In genomic region chr5:26007697-26008096, GRCm38 (mm10) we compare ENCODE assay signal across 26 mouse cellular contexts. TPM values are rescaled to one million over a fixed set of nuclear protein-coding genes. Genes with fewer than 3 reads are reported as not detected.
DNase-seq lines count a peak whose midpoint lies in the region; ATAC-seq lines count a peak whose summit lies in the region.
"Not testable (repeated sequence)": the region's sequence is repeated elsewhere in the genome, so short reads cannot be mapped to it uniquely, and the experiment has no call there.
"Had no signal": no experiment of that assay in that cellular context is flagged by ENCODE, and none has a peak within 500 bp of the region (broad histone marks: within the 10 kb centered on the region; RNA-seq: fewer than 3 reads in every experiment).

No protein-coding gene starts in this region.

- ATAC-seq in forebrain, embryonic 15.5 days (replicated peaks): peak; percentile 53; the same call in 1 of the 2 replicates
- not testable (repeated sequence) for ATAC-seq in hindbrain, embryonic 16.5 days; midbrain, embryonic 12.5 days (ENCODE audit: low FRiP score, low read depth)
- 0 out of 2 replicates have a peak, but pooled peaks have one; percentile 31 for ATAC-seq in monocyte, adult 5-6 weeks (replicated peaks; ENCODE audit: insufficient number of reproducible peaks, low FRiP score, low TSS enrichment, poor library complexity, severe bottlenecking)
- peak; percentile 23; the same call in 1 of the 2 replicates for ATAC-seq in stomach, embryonic 14.5 days (ENCODE audit: insufficient number of reproducible peaks, insufficient read depth, low FRiP score, low read depth)

- WGBS in forebrain, embryonic 15.5 days: 71% methylated on average over 7 of the region's 7 CpGs
- WGBS in hindbrain, embryonic 10.5 days: 61% methylated on average over 7 of the region's 7 CpGs
- 67% methylated on average over 6 of the region's 7 CpGs for WGBS in hindbrain, embryonic 16.5 days
- WGBS in midbrain, embryonic 12.5 days: 69% methylated on average over 7 of the region's 7 CpGs
- 67% methylated on average over 6 of the region's 7 CpGs for whole genome bisulfite sequencing in stomach, embryonic 14.5 days

- not testable (repeated sequence) for H3K4me1 ChIP-seq in forebrain, embryonic 15.5 days; hindbrain, embryonic 10.5 days (replicated peaks); hindbrain, embryonic 16.5 days (ENCODE audit: control insufficient read depth, insufficient read depth, low read depth, low read length); midbrain, embryonic 12.5 days; stomach, embryonic 14.5 days (ENCODE audit: control insufficient read depth, insufficient read depth, low read length)

- H3K4me3 ChIP-seq in forebrain, embryonic 15.5 days; midbrain, embryonic 12.5 days; stomach, embryonic 14.5 days (ENCODE audit: low read depth, low read length): not testable (repeated sequence)
- H3K4me3 ChIP-seq in hindbrain, embryonic 10.5 days: peak overlapping the region; percentile 44; the same call in 1 of the 2 replicates
- H3K4me3 ChIP-seq in hindbrain, embryonic 16.5 days (ENCODE audit: low read length): peak overlapping the region; percentile 37; the same call in 1 of the 2 replicates

- not testable (repeated sequence) for H3K9ac ChIP-seq in forebrain, embryonic 15.5 days (replicated peaks); hindbrain, embryonic 16.5 days (ENCODE audit: low read depth, low read length); midbrain, embryonic 12.5 days (replicated peaks); stomach, embryonic 14.5 days (replicated peaks; ENCODE audit: low read depth, low read length)

- peak; percentile 3 for DNase-seq in cerebellum, adult 9-11 months
- not testable (repeated sequence) for DNase-seq in hindbrain, embryonic 10.5 days (ENCODE audit: low spot score)

- not testable (repeated sequence) for H3K4me2 ChIP-seq in forebrain, embryonic 15.5 days (replicated peaks); stomach, embryonic 14.5 days (replicated peaks; ENCODE audit: low read depth, low read length)
- H3K4me2 ChIP-seq in hindbrain, embryonic 16.5 days (ENCODE audit: low read length): peak overlapping the region; percentile 58; the same call in 1 of the 2 replicates
- H3K4me2 ChIP-seq in midbrain, embryonic 12.5 days (replicated peaks): peak overlapping the region; percentile 66; the same call in 1 of the 2 replicates

- H3K27me3 ChIP-seq in forebrain, embryonic 15.5 days; hindbrain, embryonic 16.5 days (replicated peaks; ENCODE audit: control insufficient read depth, insufficient read depth, low read length); stomach, embryonic 14.5 days (ENCODE audit: control insufficient read depth, insufficient read depth, low read length): not testable (repeated sequence)
- H3K27me3 ChIP-seq in hindbrain, embryonic 10.5 days (ENCODE audit: insufficient read depth, poor library complexity, severe bottlenecking): peaks cover 11% of the 10 kb centered on the region
- H3K27me3 ChIP-seq in midbrain, embryonic 12.5 days: peaks cover 10% of the 10 kb centered on the region

- H3K9me3 ChIP-seq in forebrain, embryonic 15.5 days; hindbrain, embryonic 10.5 days; hindbrain, embryonic 16.5 days (ENCODE audit: control insufficient read depth, low read length); midbrain, embryonic 12.5 days; stomach, embryonic 14.5 days (ENCODE audit: control insufficient read depth, low read depth, low read length): not testable (repeated sequence)

- not testable (repeated sequence) for H3K27ac ChIP-seq in forebrain, embryonic 15.5 days (replicated peaks); hindbrain, embryonic 10.5 days; hindbrain, embryonic 16.5 days (ENCODE audit: low read depth, low read length); midbrain, embryonic 12.5 days (replicated peaks); stomach, embryonic 14.5 days (ENCODE audit: low read length)

- H3K36me3 ChIP-seq in forebrain, embryonic 15.5 days; hindbrain, embryonic 10.5 days; hindbrain, embryonic 16.5 days (ENCODE audit: control insufficient read depth, insufficient read depth, low read length); midbrain, embryonic 12.5 days; stomach, embryonic 14.5 days (ENCODE audit: control insufficient read depth, insufficient read depth, low read length): not testable (repeated sequence)

RNA-seq across cellular contexts. Expression of gene Gm1979, which starts 3.1 kb away (rescaled TPM):
- not detected in 2 replicates for polyA plus RNA-seq in forebrain, embryonic 15.5 days (2015; fragmentation: Nextera tagmentation; extraction: Ambion mirVana)
- polyA plus RNA-seq in hindbrain, embryonic 10.5 days (2016; fragmentation: Nextera tagmentation; extraction: Ambion mirVana): not detected in 2 replicates
- 0.18 and 0.41 TPM in 2 replicates for polyA plus RNA-seq in hindbrain, embryonic 16.5 days (2015; fragmentation: Nextera tagmentation; extraction: Ambion mirVana)
- 0.10 TPM in 1 of 2 replicates, not detected in the other for polyA plus RNA-seq in midbrain, embryonic 12.5 days (2016; fragmentation: Nextera tagmentation; extraction: Ambion mirVana)
- not detected in 3 replicates for total RNA-seq in monocyte, adult 5-6 weeks (2017)
- 0.13 and 0.23 TPM in 2 replicates for polyA plus RNA-seq in stomach, embryonic 14.5 days (2014; fragmentation: Nextera tagmentation; extraction: Ambion mirVana)
- total RNA-seq: adrenal gland, adult 2 months; adrenal gland, postnatal 4 days; gastrocnemius, postnatal 14 days; heart, postnatal 36 days; layer of hippocampus, postnatal 10 days; left cerebral cortex, adult 2 months; left cerebral cortex, postnatal 36 days; MEL had no signal
- polyA plus RNA-seq: adrenal gland, adult 2 months; erythroblast, embryonic 14.5 days; heart, embryonic 14.5 days; intestine, embryonic 14.5 days; kidney, adult 2 months; liver, embryonic 14.5 days; small intestine, adult 2 months; urinary bladder, adult 2 months had no signal

RNA-seq across cellular contexts. Expression of gene Gm5862, which starts 15.0 kb away (rescaled TPM):
- not detected in 2 replicates for polyA plus RNA-seq in forebrain, embryonic 15.5 days (2015; fragmentation: Nextera tagmentation; extraction: Ambion mirVana)
- not detected in 2 replicates for polyA plus RNA-seq in hindbrain, embryonic 10.5 days (2016; fragmentation: Nextera tagmentation; extraction: Ambion mirVana)
- 0.12 and 0.16 TPM in 2 replicates for polyA plus RNA-seq in hindbrain, embryonic 16.5 days (2015; fragmentation: Nextera tagmentation; extraction: Ambion mirVana)
- polyA plus RNA-seq in midbrain, embryonic 12.5 days (2016; fragmentation: Nextera tagmentation; extraction: Ambion mirVana): 0.09 TPM in 1 of 2 replicates, not detected in the other
- total RNA-seq in monocyte, adult 5-6 weeks (2017): not detected in 3 replicates
- 0.34 TPM in 1 of 2 replicates, not detected in the other for polyA plus RNA-seq in stomach, embryonic 14.5 days (2014; fragmentation: Nextera tagmentation; extraction: Ambion mirVana)
- total RNA-seq: adrenal gland, adult 2 months; adrenal gland, postnatal 4 days; gastrocnemius, postnatal 14 days; heart, postnatal 36 days; layer of hippocampus, postnatal 10 days; left cerebral cortex, adult 2 months; left cerebral cortex, postnatal 36 days; MEL had no signal
- polyA plus RNA-seq: adrenal gland, adult 2 months; embryonic facial prominence, embryonic 13.5 days; erythroblast, embryonic 14.5 days; forebrain, embryonic 16.5 days; heart, embryonic 14.5 days; intestine, embryonic 14.5 days; kidney, adult 2 months; limb, embryonic 14.5 days; liver, embryonic 14.5 days; small intestine, adult 2 months; urinary bladder, adult 2 months had no signal

RNA-seq across cellular contexts. Expression of gene Gm21698, which starts 19.2 kb away (rescaled TPM):
- 0.17 TPM in 1 of 2 replicates, not detected in the other for polyA plus RNA-seq in forebrain, embryonic 15.5 days (2015; fragmentation: Nextera tagmentation; extraction: Ambion mirVana)
- 0.07 and 0.08 TPM in 2 replicates for polyA plus RNA-seq in hindbrain, embryonic 10.5 days (2016; fragmentation: Nextera tagmentation; extraction: Ambion mirVana)
- polyA plus RNA-seq in hindbrain, embryonic 16.5 days (2015; fragmentation: Nextera tagmentation; extraction: Ambion mirVana): 0.20 TPM in 1 of 2 replicates, not detected in the other
- not detected in 2 replicates for polyA plus RNA-seq in midbrain, embryonic 12.5 days (2016; fragmentation: Nextera tagmentation; extraction: Ambion mirVana)
- total RNA-seq in monocyte, adult 5-6 weeks (2017): not detected in 3 replicates
- polyA plus RNA-seq in stomach, embryonic 14.5 days (2014; fragmentation: Nextera tagmentation; extraction: Ambion mirVana): 0.15 and 0.32 TPM in 2 replicates
- total RNA-seq: adrenal gland, adult 2 months; adrenal gland, postnatal 4 days; gastrocnemius, postnatal 14 days; layer of hippocampus, postnatal 10 days; left cerebral cortex, adult 2 months; left cerebral cortex, postnatal 36 days; MEL had no signal
- polyA plus RNA-seq: adrenal gland, adult 2 months; erythroblast, embryonic 14.5 days; heart, embryonic 14.5 days; intestine, embryonic 14.5 days; kidney, adult 2 months; liver, embryonic 14.5 days; lung, embryonic 14.5 days; small intestine, adult 2 months; urinary bladder, adult 2 months had no signal

RNA-seq across cellular contexts. Expression of gene Speer4a, which starts 31.7 kb away (rescaled TPM):
- 0.06 TPM in 1 of 2 replicates, not detected in the other for polyA plus RNA-seq in forebrain, embryonic 15.5 days (2015; fragmentation: Nextera tagmentation; extraction: Ambion mirVana)
- polyA plus RNA-seq in hindbrain, embryonic 10.5 days (2016; fragmentation: Nextera tagmentation; extraction: Ambion mirVana): 0.16 TPM in 1 of 2 replicates, not detected in the other
- 0.25 and 0.39 TPM in 2 replicates for polyA plus RNA-seq in hindbrain, embryonic 16.5 days (2015; fragmentation: Nextera tagmentation; extraction: Ambion mirVana)
- polyA plus RNA-seq in midbrain, embryonic 12.5 days (2016; fragmentation: Nextera tagmentation; extraction: Ambion mirVana): 0.17 TPM in 1 of 2 replicates, not detected in the other
- not detected in 3 replicates for total RNA-seq in monocyte, adult 5-6 weeks (2017)
- polyA plus RNA-seq in stomach, embryonic 14.5 days (2014; fragmentation: Nextera tagmentation; extraction: Ambion mirVana): 0.18 and 0.52 TPM in 2 replicates
- total RNA-seq: adrenal gland, adult 2 months; gastrocnemius, postnatal 14 days; heart, postnatal 36 days; layer of hippocampus, postnatal 10 days; left cerebral cortex, adult 2 months; left cerebral cortex, postnatal 36 days; MEL had no signal
- polyA plus RNA-seq: adrenal gland, adult 2 months; erythroblast, embryonic 14.5 days; heart, embryonic 14.5 days; kidney, adult 2 months; limb, embryonic 14.5 days; liver, embryonic 14.5 days; lung, embryonic 14.5 days; small intestine, adult 2 months had no signal

RNA-seq across cellular contexts. Expression of gene Gm21680, which starts 35.2 kb away (rescaled TPM):
- polyA plus RNA-seq in forebrain, embryonic 15.5 days (2015; fragmentation: Nextera tagmentation; extraction: Ambion mirVana): 0.05 TPM in 1 of 2 replicates, not detected in the other
- polyA plus RNA-seq in hindbrain, embryonic 10.5 days (2016; fragmentation: Nextera tagmentation; extraction: Ambion mirVana): not detected in 2 replicates
- polyA plus RNA-seq in hindbrain, embryonic 16.5 days (2015; fragmentation: Nextera tagmentation; extraction: Ambion mirVana): 0.19 and 0.21 TPM in 2 replicates
- not detected in 2 replicates for polyA plus RNA-seq in midbrain, embryonic 12.5 days (2016; fragmentation: Nextera tagmentation; extraction: Ambion mirVana)
- total RNA-seq in monocyte, adult 5-6 weeks (2017): not detected in 3 replicates
- polyA plus RNA-seq in stomach, embryonic 14.5 days (2014; fragmentation: Nextera tagmentation; extraction: Ambion mirVana): 0.18 and 0.22 TPM in 2 replicates
- total RNA-seq: adrenal gland, adult 2 months; adrenal gland, postnatal 4 days; gastrocnemius, postnatal 14 days; heart, postnatal 36 days; layer of hippocampus, postnatal 10 days; left cerebral cortex, adult 2 months; left cerebral cortex, postnatal 36 days; MEL had no signal
- polyA plus RNA-seq: adrenal gland, adult 2 months; erythroblast, embryonic 14.5 days; intestine, embryonic 14.5 days; kidney, adult 2 months; liver, embryonic 14.5 days; lung, embryonic 14.5 days; small intestine, adult 2 months; urinary bladder, adult 2 months had no signal
